Mouse (Mus musculus): ENCODE results near the gene Zdhhc18. TPM values are rescaled to one million over a fixed set of nuclear protein-coding genes. Genes with fewer than 3 reads are reported as not detected.

Zdhhc18 gene
- polyA plus RNA-seq, 2 experiments from 2014 or later, result 20.2 to 22.3 TPM

GRCm38 (mm10) chr4:133601721-133602218 lies 48.2 kb downstream of the Zdhhc18 start, which contains the start of gene Sfn:
Gene Sfn, minus strand, starts transcription at chr4:133602168.
- peak; percentile 55 for ATAC-seq

GRCm38 (mm10) chr4:133600306-133600705 lies 49.6 kb downstream of the Zdhhc18 start:
- ATAC-seq, result no peak

- ATAC-seq, result peak; percentile 82
Measured at GRCm38 (mm10) chr4:133599571-133600073, 50.3 kb downstream of the Zdhhc18 start.

- no peak for ATAC-seq
Measured at GRCm38 (mm10) chr4:133599116-133599515, 50.8 kb downstream of the Zdhhc18 start.

- no peak for ATAC-seq
Measured at GRCm38 (mm10) chr4:133598616-133599015, 51.3 kb downstream of the Zdhhc18 start.

GRCm38 (mm10) chr4:133596084-133596483 lies 53.9 kb downstream of the Zdhhc18 start:
- ATAC-seq, result no peak

- no peak for ATAC-seq
Measured at GRCm38 (mm10) chr4:133595538-133595937, 54.4 kb downstream of the Zdhhc18 start.

- ATAC-seq, result peak; percentile 63
Measured at GRCm38 (mm10) chr4:133592570-133592969, 57.4 kb downstream of the Zdhhc18 start.

- ATAC-seq, result peak; percentile 99
Measured at GRCm38 (mm10) chr4:133584059-133584951, 65.6 kb downstream of the Zdhhc18 start, which contains the start of gene Gpn2. Gene Gpn2, plus strand, starts transcription at chr4:133584362.

GRCm38 (mm10) chr4:133583690-133584058 lies 66.3 kb downstream of the Zdhhc18 start:
- peak; percentile 17 for ATAC-seq

- no peak for ATAC-seq
Measured at GRCm38 (mm10) chr4:133577983-133578382, 72.0 kb downstream of the Zdhhc18 start.

- ATAC-seq, result peak; percentile 55
Measured at GRCm38 (mm10) chr4:133574843-133575202, 75.1 kb downstream of the Zdhhc18 start.

GRCm38 (mm10) chr4:133574070-133574842 lies 75.7 kb downstream of the Zdhhc18 start, which contains the start of gene Gpatch3:
Gene Gpatch3, plus strand, starts transcription at chr4:133574745.
- ATAC-seq, result peak; percentile 93

GRCm38 (mm10) chr4:133570066-133570466 lies 79.9 kb downstream of the Zdhhc18 start:
- ATAC-seq, result no peak

GRCm38 (mm10) chr4:133569291-133570065 lies 80.5 kb downstream of the Zdhhc18 start:
- ATAC-seq, result no peak

- ATAC-seq, result no peak
Measured at GRCm38 (mm10) chr4:133567251-133567650, 82.7 kb downstream of the Zdhhc18 start.

GRCm38 (mm10) chr4:133563123-133563571 lies 86.8 kb downstream of the Zdhhc18 start:
- no peak for ATAC-seq

GRCm38 (mm10) chr4:133561622-133562021 lies 88.3 kb downstream of the Zdhhc18 start:
- no peak for ATAC-seq

- no peak for ATAC-seq
Measured at GRCm38 (mm10) chr4:133559846-133560245, 90.1 kb downstream of the Zdhhc18 start.

GRCm38 (mm10) chr4:133557041-133557717 lies 92.8 kb downstream of the Zdhhc18 start:
- ATAC-seq, result no peak
